Mouse (Mus musculus): ENCODE results near the gene Adra1d. TPM values are rescaled to one million over a fixed set of nuclear protein-coding genes. Genes with fewer than 3 reads are reported as not detected.

Gene Adra1d
- polyA plus RNA-seq, 1 experiment = 0.20 TPM

DNA sequence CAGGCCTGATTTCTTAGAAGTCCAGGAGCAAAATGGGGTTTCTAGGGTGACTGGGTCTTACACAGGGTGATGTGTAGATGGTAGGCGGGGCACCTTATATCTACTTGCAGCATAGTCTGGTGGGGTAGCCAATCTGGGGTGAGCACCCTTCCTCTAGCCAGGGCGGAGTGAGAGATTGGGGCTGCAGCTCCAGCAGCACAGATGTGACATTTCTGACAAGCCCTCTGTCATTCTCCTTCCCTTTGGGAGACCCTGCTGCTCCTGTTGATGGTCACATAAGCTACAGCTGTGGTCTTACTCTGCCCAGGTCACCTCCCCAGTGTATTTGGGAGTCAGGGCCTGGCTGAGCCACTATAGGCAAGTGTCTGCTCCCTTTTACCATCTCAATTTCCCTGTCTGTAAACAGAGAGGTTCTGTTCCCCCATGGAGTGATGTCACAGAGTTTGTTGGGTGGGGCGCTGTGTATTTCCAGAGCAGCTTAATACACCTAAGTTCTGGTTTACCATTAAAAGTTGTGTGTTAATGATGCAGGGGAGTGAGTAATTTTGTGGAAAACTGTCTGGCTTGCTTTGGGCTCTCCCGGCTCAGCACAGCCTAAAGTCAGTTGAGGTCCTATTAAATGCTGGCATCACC, 64.7 kb downstream of the Adra1d start:
- Histone ChIP-seq H3K4me3 (ENCODE audit: low read depth, low read length) (no peak overlapping the region), H3K27ac (ENCODE audit: insufficient read depth, low read depth, low read length) (no peak overlapping the region), H3K27me3 (ENCODE audit: control insufficient read depth, insufficient read depth, low read length) (no peaks in the 10 kb centered on the region), H3K36me3 (ENCODE audit: control insufficient read depth, insufficient read depth, low read length) (no peaks in the 10 kb centered on the region), H3K4me1 (ENCODE audit: control insufficient read depth, insufficient read depth, insufficient read length, low read length) (peaks cover 12% of the 10 kb centered on the region)
- TF ChIP-seq POLR2A (IDR thresholded peaks at IDR 0.05; ENCODE audit: low read depth, low read length) (no peak), CTCF (IDR thresholded peaks at IDR 0.05; ENCODE audit: extremely low read depth, insufficient read length, insufficient replicate concordance, low read depth, low read length) (no peak)
- WGBS = 94% methylated on average over 4 of the region's 4 CpGs

DNA sequence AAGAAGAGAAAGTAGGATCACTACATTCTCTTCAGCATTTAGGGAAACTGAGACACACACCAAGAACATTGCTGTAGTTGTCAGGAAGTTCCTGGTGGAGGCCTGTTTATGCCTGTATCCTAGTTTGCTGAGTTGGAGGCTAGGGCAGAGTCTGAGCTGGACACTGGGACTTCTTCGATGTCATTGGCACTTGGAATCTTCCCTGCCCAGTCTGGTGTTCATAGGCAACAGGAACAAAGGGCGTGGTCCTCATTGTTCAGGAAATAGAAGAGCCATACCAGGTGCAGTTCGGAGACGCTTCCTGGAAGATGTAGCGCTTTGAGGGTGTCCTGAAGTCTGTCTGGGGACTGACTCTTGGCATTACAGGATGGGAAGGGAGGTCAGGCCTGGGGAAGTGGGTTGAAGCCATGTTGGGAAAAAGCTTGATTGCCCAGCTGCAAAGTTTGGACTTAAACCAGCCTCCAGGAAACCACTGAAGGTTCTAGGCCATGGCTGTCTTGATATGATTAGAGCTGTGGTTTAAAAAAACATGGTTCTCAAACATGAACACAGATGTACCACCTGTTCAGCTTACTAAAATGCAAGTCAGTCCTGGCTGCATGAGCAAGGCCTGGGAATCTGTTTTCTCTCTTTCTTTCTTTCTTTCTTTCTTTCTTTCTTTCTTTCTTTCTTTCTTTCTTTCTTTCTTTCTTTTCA, 65.8 kb downstream of the Adra1d start:
- no peak for TF ChIP-seq CTCF (IDR thresholded peaks at IDR 0.05; ENCODE audit: extremely low read depth, insufficient read length, insufficient replicate concordance, low read depth, low read length)
- TF ChIP-seq POLR2A (IDR thresholded peaks at IDR 0.05; ENCODE audit: low read depth, low read length) = no peak
- Histone ChIP-seq H3K4me3 (ENCODE audit: low read depth, low read length) (no peak overlapping the region), H3K36me3 (ENCODE audit: control insufficient read depth, insufficient read depth, low read length) (no peaks in the 10 kb centered on the region), H3K4me1 (ENCODE audit: control insufficient read depth, insufficient read depth, insufficient read length, low read length) (peaks cover 12% of the 10 kb centered on the region), H3K27me3 (ENCODE audit: control insufficient read depth, insufficient read depth, low read length) (no peaks in the 10 kb centered on the region), H3K27ac (ENCODE audit: insufficient read depth, low read depth, low read length) (no peak overlapping the region)
- WGBS = 30% methylated on average over 5 of the region's 5 CpGs

Other genes starting within 250 kb of the Adra1d start
- gene Rnf24, start 209.4 kb downstream of the Adra1d start, polyA plus RNA-seq (2012; rRNA removed) = 1.0 and 3.9 TPM in 2 replicates
- 14.1 and 28.7 TPM in 2 replicates for gene Smox, start 70.8 kb downstream of the Adra1d start, polyA plus RNA-seq (2012; rRNA removed)

All from small intestine, adult 2 months (tissue).